Mouse (Mus musculus) monocyte, adult 5-6 weeks (primary cell): ENCODE data around the gene Zer1. TPM values are rescaled to one million over a fixed set of nuclear protein-coding genes. Genes with fewer than 3 reads are reported as not detected.
A peak's percentile ranks its signal among the peaks of the same experiment; 100 is the strongest.
"Not testable (repeated sequence)": the region's sequence is repeated elsewhere in the genome, so short reads cannot be mapped to it uniquely, and the experiment has no call there.

Source experiments
- ATAC-seq: fragments of 153-309, 156-312 bp; replicated peaks from 2 replicates; pipeline ENCODE4 v1.8.0; 2017; ENCODE audit warnings: mild to moderate bottlenecking; ENCODE audit not compliant: low TSS enrichment, insufficient number of reproducible peaks, severe bottlenecking, poor library complexity, low FRiP score
- total RNA-seq: library from RNA; stranded (forward); fragments of 200-1000, 200-491, 200-594 nt; gene quantifications from 3 replicates; pipeline ENCODE4 v1.2.3, GENCODE M21; 2017

Gene Zer1
- total RNA-seq, result 10.0 to 26.5 TPM (median 12.6 TPM) in 3 replicates

DNA sequence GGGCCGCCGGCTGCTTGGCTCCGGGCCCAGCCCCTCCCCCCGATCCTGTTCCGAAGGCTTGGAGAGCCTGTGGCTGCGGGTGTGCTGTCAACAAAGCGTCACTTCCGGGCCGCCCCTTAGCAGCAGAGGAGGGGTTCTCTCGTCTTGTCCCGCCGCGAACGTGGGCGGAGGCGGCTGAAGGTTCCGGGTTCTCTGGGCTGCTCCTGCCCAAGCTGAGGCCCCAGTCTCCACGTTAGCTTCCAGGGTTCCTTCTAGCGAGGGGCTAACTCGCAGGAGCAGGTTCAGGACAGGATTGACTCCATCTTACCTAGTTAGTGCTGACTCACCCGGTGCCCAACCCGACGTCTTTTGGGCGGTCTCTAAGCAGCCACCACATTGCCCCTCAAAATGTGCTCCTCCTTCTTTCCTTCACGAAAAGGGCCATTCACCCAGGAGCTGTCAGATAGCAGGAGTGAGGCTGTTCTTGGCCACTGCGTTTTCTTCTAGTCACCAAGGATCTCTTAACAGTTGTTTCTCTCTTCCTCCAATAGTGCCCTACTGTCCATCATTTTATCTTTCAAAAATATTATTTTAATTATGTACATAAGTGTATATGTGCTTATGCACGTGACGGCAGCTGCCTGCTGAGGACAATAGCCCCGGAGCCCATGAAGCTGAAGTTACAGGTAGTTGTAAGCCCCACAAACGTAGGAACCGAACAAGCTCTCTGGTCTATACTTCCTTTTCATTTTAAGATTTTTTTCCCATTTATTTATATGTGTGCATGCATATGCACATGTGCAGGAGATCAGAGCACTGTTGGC is at the start of gene Zer1:
Gene Zer1, minus strand, starts transcription at position 114 of the 803 bp plus-strand sequence.
- peak; percentile 96 for ATAC-seq

DNA sequence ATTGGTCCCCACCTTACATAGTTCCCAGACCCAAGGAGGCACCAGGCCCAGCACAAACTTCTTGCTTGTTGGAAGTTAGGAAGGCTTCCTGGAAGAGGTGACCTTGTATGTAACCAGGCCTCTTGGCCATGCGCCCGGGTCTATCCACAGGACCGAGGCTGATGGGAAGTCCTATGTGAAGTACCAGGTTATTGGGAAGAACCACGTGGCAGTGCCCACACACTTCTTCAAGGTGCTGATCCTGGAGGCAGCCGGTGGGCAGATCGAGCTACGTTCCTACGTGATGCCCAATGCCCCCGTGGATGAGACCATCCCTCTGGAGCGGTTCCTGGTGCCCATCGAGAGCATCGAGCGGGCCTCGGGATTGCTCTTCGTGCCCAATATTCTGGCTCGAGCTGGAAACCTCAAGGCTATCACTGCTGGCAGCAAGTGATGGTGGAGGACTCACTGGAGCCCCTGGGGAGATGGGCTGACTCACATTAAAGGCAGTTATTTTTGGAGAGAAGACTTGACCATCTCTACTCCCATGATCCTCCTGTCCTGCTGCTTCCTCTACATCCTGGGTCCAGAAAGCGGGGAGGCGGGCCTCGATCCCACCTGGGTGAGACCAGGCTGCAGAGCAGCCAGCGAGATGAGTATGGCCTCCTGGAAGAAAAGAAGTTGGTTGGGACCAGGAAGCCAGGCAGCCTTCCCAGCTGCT is 49.3 kb upstream of the Zer1 start:
- no peak for ATAC-seq

DNA sequence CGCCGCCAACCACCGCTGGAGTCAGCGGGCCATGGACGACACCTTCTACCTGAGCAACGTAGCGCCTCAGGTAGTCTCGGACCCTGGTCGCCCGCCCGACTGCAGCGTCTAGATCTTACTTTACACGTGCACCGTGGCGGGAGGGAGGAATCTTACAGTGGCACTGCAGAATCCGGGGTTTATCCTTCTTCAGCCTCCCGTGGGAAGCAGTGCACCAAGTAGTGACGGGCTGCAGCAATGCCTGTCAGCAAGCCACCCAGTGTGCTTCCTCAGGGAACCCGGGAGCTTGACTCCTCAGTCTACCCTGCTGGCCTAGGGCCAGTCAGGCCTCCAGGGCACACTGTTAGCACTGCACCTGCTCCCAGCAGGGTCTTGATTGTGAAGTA is 47.6 kb upstream of the Zer1 start:
- no peak for ATAC-seq

DNA sequence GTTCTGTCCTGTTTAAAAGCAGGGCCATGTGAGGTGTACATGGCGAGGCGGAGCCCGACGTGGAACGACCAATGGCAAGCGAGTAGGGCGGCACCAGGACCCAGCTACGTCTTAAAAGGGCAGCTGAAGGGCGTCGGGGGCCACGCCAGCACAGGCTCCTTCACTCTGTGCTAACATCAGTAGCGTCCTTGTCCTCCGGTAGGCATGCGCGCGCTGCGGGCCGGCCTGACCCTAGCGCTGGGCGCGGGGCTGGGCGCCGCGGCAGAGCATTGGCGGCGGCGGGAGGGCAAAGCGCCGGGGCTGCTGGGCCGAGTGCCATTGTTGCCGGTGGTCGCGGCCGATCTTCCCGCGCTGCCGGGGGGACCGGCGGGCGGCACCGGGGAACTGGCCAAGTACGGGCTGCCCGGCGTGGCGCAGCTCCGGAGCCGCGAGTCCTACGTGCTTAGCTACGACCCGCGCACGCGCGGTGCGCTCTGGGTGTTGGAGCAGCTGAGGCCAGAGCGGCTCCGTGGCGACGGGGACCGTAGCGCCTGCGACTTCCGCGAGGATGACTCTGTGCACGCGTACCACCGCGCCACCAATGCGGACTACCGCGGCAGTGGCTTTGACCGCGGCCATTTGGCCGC is 47.1 kb upstream of the Zer1 start, which contains the start of gene Endog:
Gene Endog, plus strand, starts transcription at position 123 of the 626 bp plus-strand sequence.
- peak; percentile 84 for ATAC-seq

DNA sequence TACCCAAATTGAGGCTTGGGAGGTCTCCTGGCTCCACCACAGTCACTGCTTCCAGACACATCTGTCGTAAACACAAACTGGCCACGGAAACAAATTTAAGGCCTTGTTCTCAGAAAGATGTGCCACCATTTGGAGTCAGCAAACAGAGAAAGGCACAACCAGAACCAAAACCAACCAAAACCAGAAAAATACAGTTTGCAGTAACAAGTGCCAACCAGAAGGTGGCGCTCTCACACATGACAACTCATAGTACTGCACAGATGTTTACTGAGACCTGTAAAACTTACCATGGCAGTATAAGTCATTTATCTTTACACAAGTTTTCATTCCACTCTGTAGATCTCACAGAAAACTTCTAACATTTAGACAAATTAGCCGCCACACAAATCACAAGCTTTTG is 42.3 kb upstream of the Zer1 start:
- no peak for ATAC-seq

DNA sequence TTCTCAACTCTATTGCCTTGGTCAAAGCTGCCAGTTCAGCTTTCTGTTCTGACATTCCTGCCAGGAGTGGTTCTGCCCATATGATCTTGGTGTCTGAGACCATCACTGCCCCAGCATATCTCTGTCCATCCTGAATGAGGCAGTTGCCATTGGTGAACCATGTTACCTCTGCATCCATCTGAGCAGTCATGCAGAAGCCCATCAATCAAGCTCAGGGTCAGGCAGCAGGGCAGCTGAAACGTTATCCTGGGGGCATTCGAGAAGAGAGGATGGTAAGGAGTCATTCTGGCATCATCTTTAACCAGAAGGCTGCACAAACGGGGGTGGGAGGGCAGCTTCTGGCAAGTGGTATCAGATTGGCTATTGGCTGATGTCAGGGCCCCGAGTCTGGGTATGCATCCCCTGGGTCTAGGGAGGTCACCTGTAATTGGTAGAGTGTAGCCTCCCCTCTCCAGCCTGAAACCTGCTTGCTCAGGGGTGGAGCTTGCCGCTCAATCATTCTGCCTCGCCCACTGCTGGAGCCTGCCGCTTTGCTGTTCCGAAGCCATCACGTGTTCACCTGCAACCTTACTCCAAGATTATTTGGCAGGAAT is 40.1 kb upstream of the Zer1 start:
- no peak for ATAC-seq

DNA sequence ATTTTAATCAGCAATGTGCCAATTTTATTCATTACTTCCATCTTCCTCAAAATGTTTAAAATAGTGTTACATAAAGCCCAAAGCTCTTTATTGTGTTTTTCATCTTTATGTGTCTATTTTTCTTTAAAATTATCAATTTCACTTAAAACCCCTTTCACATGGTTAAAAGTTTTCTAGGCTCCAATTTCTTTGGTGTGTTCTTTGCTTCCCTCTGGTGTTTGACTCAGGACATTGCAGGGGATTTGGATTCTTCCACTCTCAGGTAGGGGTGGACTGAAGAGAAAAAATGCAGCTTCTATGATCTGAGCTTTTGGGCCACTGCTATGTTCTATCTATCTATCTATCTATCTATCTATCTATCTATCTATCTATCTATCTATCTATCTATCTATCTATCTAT is 37.4 kb upstream of the Zer1 start:
- ATAC-seq, result 0 out of 2 replicates have a peak, but pooled peaks have one; percentile 63

DNA sequence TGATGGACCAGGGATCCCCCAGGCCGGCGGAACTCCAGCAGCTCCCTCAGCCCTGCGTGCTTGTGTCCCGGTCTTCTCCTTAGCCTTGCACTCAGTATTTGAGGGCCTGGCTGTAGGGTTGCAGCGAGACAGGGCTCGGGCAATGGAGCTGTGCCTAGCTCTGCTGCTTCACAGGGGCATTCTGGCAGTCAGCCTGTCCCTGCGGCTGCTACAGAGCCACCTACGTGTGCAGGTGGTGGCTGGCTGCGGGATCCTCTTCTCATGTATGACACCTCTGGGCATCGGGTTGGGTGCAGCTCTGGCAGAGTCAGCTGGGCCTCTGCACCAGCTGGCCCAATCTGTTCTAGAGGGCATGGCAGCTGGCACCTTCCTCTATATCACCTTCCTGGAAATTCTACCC is 35.5 kb upstream of the Zer1 start:
- ATAC-seq, result not testable (repeated sequence)

DNA sequence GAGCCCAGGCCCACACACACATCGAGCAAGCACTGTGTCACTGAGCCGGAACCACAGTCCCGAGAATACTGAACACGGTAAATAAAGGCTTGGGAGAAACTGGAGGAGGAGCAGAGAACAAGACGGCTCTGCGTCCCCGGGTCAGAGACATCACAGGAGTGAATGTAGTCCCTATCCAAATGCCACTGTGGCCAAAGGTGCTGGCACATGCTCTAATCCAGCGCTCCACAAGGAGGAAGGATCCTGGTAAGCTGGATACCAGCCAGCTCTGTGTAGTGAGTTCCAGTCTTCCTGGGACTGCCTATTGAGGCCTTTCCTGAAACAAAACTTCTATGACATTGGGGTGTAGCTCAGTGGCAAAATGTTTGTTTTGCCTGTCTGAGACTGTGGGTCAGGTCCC is 28.2 kb upstream of the Zer1 start:
- no peak for ATAC-seq

DNA sequence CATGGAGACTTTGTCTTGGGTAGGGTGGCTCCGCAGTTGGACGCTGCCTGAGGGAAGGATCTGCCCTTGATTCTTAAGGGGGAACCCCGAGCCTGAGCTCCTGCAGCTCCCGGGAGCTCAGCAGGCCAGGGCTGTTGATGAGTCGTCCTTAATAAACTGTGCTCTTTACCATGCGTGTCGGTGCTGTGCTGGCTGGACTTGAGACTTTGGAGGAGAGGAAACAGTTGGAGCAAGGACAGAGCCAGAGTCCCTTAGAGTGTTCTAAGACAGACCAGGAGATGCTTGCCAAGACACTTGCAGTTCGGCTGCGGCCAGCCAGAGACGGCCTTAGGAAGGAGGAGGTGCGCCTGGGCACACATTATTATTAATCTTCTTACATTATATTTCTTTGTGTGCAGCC is 27.5 kb upstream of the Zer1 start:
- ATAC-seq, result no peak

DNA sequence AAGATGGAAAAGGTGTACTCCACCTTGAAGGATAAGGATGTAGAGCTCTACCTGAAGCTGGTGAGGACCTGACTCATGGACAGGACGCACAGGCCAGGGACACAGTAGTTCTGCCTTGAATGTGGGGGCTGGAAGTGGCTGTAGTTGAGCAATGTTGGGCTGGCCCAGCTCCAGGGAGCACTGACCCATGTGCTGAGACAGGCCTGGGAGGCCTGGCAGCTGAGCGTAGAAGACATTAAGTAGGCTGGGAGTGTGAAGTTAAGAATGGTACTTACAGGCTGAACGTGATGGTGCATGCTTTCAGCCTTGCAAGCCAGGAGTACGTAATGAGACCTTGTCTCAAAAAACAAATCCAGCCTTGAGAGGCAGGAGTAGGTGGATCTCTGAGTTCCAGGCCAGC is 23.1 kb upstream of the Zer1 start:
- no peak for ATAC-seq

DNA sequence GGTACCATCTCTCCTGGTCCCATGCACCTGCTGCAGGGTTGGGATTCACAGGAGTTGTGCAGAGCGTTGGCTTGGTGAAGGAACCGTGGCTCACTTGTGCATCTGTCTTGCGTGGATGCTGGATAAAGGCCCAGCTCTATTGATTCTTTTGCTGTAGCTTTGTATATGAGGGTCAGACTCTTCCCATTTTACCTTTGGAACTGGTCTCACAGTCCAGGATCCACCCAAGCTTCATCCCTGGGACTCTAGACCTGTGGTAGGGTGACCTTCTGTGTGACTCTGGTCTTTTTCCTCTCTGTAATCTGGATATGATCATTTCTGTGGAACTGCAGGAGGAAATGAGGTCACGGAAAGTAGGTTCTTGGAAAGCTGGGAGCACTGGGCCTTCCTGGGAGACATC is 20.1 kb upstream of the Zer1 start:
- no peak for ATAC-seq

DNA sequence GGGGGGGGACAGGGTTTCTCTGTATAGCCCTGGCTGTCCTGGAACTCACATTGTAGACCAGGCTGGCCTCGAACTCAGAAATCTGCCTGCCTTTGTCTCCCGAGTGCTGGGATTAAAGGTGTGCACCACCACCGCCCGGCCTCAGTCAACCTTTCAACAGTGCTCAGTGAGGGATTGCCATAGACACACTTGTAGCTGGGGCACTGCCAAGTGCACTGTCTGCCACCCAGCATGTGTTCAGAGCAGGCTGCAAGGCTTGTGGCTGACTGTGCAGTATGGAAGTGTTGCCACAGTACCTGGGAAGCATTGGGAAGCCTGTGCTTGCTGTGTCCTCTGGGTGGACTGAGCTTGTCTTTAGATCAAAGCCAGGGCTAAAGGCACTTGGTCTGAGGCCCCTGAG is 15.6 kb upstream of the Zer1 start:
- ATAC-seq, result not testable (repeated sequence)

DNA sequence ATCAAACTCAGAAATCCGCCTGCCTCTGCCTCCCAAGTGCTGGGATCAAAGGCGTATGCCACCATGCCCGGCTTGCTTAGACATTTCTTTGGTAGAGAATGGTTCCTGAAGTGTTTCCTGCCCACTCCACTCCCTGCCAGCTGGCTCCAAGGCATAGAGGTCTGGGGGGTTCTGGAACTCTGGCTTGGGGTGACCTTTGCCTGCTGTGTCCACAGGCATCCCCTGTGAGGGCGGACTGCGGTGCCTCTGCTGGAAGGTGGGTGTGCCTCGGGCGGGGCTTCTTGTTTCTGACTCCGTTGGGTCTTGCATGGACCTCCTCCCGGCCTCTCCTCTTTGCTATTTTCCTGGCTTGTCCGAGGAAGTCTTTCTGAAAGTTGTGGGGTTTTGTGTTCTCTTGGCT is 12.1 kb upstream of the Zer1 start:
- no peak for ATAC-seq

DNA sequence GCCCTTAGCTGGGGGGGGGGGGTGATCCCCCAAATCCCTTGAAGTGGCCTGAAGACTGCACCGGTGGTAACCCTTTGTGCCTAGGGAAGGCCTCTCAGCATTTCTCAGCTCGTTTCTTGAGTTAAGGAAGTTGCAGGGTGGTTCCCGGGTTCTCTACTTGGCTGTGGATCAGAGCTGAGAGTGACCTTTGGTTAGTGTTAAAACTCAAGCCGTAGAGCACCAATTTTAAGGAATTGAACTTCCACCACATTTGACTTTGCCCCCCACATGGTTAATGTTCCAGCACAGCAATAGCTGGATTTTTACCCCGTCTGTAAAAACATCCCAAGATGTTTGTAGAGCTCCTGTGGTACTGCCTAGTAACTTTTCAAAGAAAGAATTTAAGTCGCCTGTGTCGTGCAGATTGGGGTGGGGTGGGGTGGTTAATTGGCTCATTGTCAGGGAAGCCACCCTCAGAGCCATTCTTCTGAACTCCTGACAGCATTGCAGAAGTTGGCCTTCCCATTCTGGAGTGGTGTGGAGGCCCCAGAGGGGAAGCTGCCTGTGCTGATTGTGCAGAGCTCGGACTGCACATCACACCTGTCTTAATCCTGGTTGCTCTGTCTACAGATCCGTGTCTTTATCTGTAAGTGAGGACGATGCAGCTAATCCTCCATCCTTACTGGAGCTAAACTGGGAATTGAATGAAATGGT is 10.7 kb upstream of the Zer1 start:
- no peak for ATAC-seq

DNA sequence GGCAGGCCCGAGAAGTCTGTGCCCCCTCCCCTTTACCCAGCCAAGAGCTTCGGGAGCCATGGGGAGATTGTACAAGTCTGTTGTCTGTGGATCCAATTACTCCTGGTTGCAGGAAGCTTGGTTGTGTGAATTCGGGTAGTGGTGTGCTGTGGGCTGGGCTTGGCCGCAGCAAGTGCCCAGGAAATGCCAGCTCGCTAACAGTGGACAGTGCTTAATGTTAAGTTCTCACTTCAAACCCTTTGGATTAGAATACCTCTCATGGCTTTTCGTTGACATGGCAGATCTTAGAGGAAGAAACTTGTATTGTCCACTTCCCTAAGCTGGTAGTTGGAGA is 10.0 kb upstream of the Zer1 start:
- no peak for ATAC-seq

DNA sequence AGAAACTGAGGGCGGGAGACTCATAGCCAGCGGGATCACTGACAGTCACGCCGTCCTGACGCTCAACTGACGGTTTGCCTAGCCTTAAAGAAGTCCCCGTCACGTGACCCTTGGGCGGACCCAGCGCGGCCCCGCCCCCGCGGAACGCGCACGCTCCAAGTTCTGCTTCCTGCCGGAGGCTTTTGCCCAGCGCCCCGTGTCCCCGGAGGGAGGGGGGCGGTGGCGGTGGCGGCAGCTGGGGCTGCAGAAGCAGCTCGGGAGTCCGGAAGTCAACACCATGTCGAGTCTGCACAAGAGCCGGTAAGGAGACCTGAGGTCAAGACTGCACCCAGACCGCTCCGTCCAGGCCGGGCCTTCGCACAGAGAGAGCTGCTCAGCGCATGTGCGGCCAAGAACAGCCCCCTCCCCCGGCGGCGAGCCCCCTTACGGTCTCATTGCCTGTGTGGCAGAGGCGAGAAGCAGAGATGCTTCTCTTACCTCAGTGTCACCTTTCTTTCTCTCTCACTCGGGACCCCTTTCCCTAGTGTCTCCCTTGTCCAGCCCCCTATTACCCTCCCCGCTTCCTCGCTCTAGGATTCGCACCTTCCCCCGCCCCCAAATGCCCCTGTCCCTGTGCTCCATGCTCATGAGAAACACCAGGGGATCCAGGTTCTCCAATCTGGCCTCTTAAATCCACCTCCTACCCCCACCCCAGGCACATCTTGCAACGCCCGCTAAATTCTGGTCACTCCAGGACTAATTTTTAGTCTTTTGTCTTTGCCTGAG is 9.4 kb upstream of the Zer1 start, which contains the start of gene Tbc1d13:
Gene Tbc1d13, plus strand, starts transcription at position 134 of the 765 bp plus-strand sequence.
- ATAC-seq, result peak; percentile 87
